In genomic region chr11:69322010-69322409, GRCm38 (mm10) we compare ENCODE assay signal across 7 mouse cellular contexts. TPM values are rescaled to one million over a fixed set of nuclear protein-coding genes. Genes with fewer than 3 reads are reported as not detected.
A peak's percentile ranks its signal among the peaks of the same experiment; 100 is the strongest.
DNase-seq lines count a peak whose midpoint lies in the region; ATAC-seq lines count a peak whose summit lies in the region.

No protein-coding gene starts in this region.

- no peak for ATAC-seq in lung, embryonic 15.5 days (ENCODE audit: borderline replicate concordance, extremely low read depth, low FRiP score, low TSS enrichment)
- no peak for ATAC-seq in forebrain, embryonic 14.5 days
- ATAC-seq in limb, embryonic 13.5 days (ENCODE audit: low FRiP score, low read depth), result no peak
- ATAC-seq in stomach, embryonic 14.5 days (ENCODE audit: insufficient number of reproducible peaks, insufficient read depth, low FRiP score, low read depth), result no peak

- peak overlapping the region; percentile 87 for H3K4me2 ChIP-seq in lung, embryonic 15.5 days
- H3K4me2 ChIP-seq in forebrain, embryonic 14.5 days (ENCODE audit: low read length), result peak overlapping the region; percentile 68
- H3K4me2 ChIP-seq in limb, embryonic 13.5 days (replicated peaks), result peak overlapping the region; percentile 83
- peak overlapping the region; percentile 70 for H3K4me2 ChIP-seq in stomach, embryonic 14.5 days (replicated peaks; ENCODE audit: low read depth, low read length)

- 65% methylated on average over 6 of the region's 6 CpGs for WGBS in lung, embryonic 15.5 days
- 42% methylated on average over 6 of the region's 6 CpGs for WGBS in forebrain, embryonic 14.5 days
- WGBS in limb, embryonic 13.5 days, result 59% methylated on average over 6 of the region's 6 CpGs
- WGBS in stomach, embryonic 14.5 days, result 67% methylated on average over 6 of the region's 6 CpGs

- peaks cover 27% of the 10 kb centered on the region for H3K36me3 ChIP-seq in lung, embryonic 15.5 days
- H3K36me3 ChIP-seq in forebrain, embryonic 14.5 days (ENCODE audit: control insufficient read depth, insufficient read depth, low read length), result peaks cover 35% of the 10 kb centered on the region
- H3K36me3 ChIP-seq in limb, embryonic 13.5 days, result peaks cover 37% of the 10 kb centered on the region
- H3K36me3 ChIP-seq in stomach, embryonic 14.5 days (ENCODE audit: control insufficient read depth, insufficient read depth, low read length), result peaks cover 24% of the 10 kb centered on the region

- H3K4me1 ChIP-seq in lung, embryonic 15.5 days, result peaks cover 41% of the 10 kb centered on the region
- H3K4me1 ChIP-seq in forebrain, embryonic 14.5 days (ENCODE audit: control insufficient read depth, insufficient read depth, low read length), result peaks cover 31% of the 10 kb centered on the region
- peaks cover 40% of the 10 kb centered on the region for H3K4me1 ChIP-seq in limb, embryonic 13.5 days
- peaks cover 23% of the 10 kb centered on the region for H3K4me1 ChIP-seq in stomach, embryonic 14.5 days (ENCODE audit: control insufficient read depth, insufficient read depth, low read length)

- H3K4me3 ChIP-seq in lung, embryonic 15.5 days, result peak overlapping the region; percentile 62
- peak overlapping the region; percentile 55 for H3K4me3 ChIP-seq in forebrain, embryonic 14.5 days (ENCODE audit: low read depth, low read length)
- peak overlapping the region; percentile 60; the same call in 1 of the 2 replicates for H3K4me3 ChIP-seq in limb, embryonic 13.5 days
- H3K4me3 ChIP-seq in stomach, embryonic 14.5 days (ENCODE audit: low read depth, low read length), result peak overlapping the region; percentile 67

- no peak overlapping the region for H3K27ac ChIP-seq in lung, embryonic 15.5 days
- no peak overlapping the region for H3K27ac ChIP-seq in forebrain, embryonic 14.5 days (ENCODE audit: low read depth, low read length)
- H3K27ac ChIP-seq in limb, embryonic 13.5 days, result no peak overlapping the region
- H3K27ac ChIP-seq in stomach, embryonic 14.5 days (ENCODE audit: low read length), result no peak overlapping the region

- H3K9ac ChIP-seq in lung, embryonic 15.5 days, result peak overlapping the region; percentile 86
- H3K9ac ChIP-seq in forebrain, embryonic 14.5 days (ENCODE audit: low read length), result peak overlapping the region; percentile 73
- H3K9ac ChIP-seq in limb, embryonic 13.5 days, result peak overlapping the region; percentile 84
- H3K9ac ChIP-seq in stomach, embryonic 14.5 days (replicated peaks; ENCODE audit: low read depth, low read length), result no peak overlapping the region

- H3K27me3 ChIP-seq in lung, embryonic 15.5 days, result peaks cover 6% of the 10 kb centered on the region
- H3K27me3 ChIP-seq in forebrain, embryonic 14.5 days (replicated peaks; ENCODE audit: control insufficient read depth, insufficient read depth, low read length), result no peaks in the 10 kb centered on the region
- H3K27me3 ChIP-seq in limb, embryonic 13.5 days, result peaks cover 7% of the 10 kb centered on the region
- peaks cover 3% of the 10 kb centered on the region; the same call in 1 of the 2 replicates for H3K27me3 ChIP-seq in stomach, embryonic 14.5 days (ENCODE audit: control insufficient read depth, insufficient read depth, low read length)

- no peaks in the 10 kb centered on the region for H3K9me3 ChIP-seq in lung, embryonic 15.5 days
- no peaks in the 10 kb centered on the region for H3K9me3 ChIP-seq in forebrain, embryonic 14.5 days (replicated peaks; ENCODE audit: control insufficient read depth, low read length)
- H3K9me3 ChIP-seq in limb, embryonic 13.5 days, result no peaks in the 10 kb centered on the region
- H3K9me3 ChIP-seq in stomach, embryonic 14.5 days (ENCODE audit: control insufficient read depth, low read depth, low read length), result no peaks in the 10 kb centered on the region

- no peak for DNase-seq in lung, postnatal 4 days
- peak; percentile 45 for DNase-seq in forebrain, embryonic 14.5 days (ENCODE audit: low spot score)
- DNase-seq in lung, postnatal 14 days, result no peak
- DNase-seq in thymus, postnatal 10 days (ENCODE audit: low spot score in 2 of 2), result no peak

RNA-seq across cellular contexts. Expression of gene Cntrob, which starts 1.6 kb away (rescaled TPM):
- polyA plus RNA-seq in lung, embryonic 15.5 days (2015; fragmentation: Nextera tagmentation; extraction: Ambion mirVana), result 24.3 and 24.6 TPM in 2 replicates
- polyA plus RNA-seq in forebrain, embryonic 14.5 days (2014; fragmentation: Nextera tagmentation; extraction: Ambion mirVana), result 13.9 and 18.9 TPM in 2 replicates
- 25.3 and 26.4 TPM in 2 replicates for polyA plus RNA-seq in limb, embryonic 13.5 days (2015; fragmentation: Nextera tagmentation; extraction: Ambion mirVana)
- 13.9 and 16.4 TPM in 2 replicates for polyA plus RNA-seq in stomach, embryonic 14.5 days (2014; fragmentation: Nextera tagmentation; extraction: Ambion mirVana)

RNA-seq across cellular contexts. Expression of gene Trappc1, which starts 1.8 kb away (rescaled TPM):
- 150 and 157 TPM in 2 replicates for polyA plus RNA-seq in lung, embryonic 15.5 days (2015; fragmentation: Nextera tagmentation; extraction: Ambion mirVana)
- polyA plus RNA-seq in forebrain, embryonic 14.5 days (2014; fragmentation: Nextera tagmentation; extraction: Ambion mirVana), result 188 and 243 TPM in 2 replicates
- polyA plus RNA-seq in limb, embryonic 13.5 days (2015; fragmentation: Nextera tagmentation; extraction: Ambion mirVana), result 153 and 162 TPM in 2 replicates
- 141 and 147 TPM in 2 replicates for polyA plus RNA-seq in stomach, embryonic 14.5 days (2014; fragmentation: Nextera tagmentation; extraction: Ambion mirVana)

RNA-seq across cellular contexts. Expression of gene Kcnab3, which starts 4.0 kb away (rescaled TPM):
- polyA plus RNA-seq in lung, embryonic 15.5 days (2015; fragmentation: Nextera tagmentation; extraction: Ambion mirVana), result 0.74 and 1.1 TPM in 2 replicates
- 3.3 and 3.9 TPM in 2 replicates for polyA plus RNA-seq in forebrain, embryonic 14.5 days (2014; fragmentation: Nextera tagmentation; extraction: Ambion mirVana)
- polyA plus RNA-seq in limb, embryonic 13.5 days (2015; fragmentation: Nextera tagmentation; extraction: Ambion mirVana), result 2.4 and 2.8 TPM in 2 replicates
- polyA plus RNA-seq in stomach, embryonic 14.5 days (2014; fragmentation: Nextera tagmentation; extraction: Ambion mirVana), result 1.7 TPM in 2 replicates

RNA-seq across cellular contexts. Expression of gene Rnf227, which starts 18.3 kb away (rescaled TPM):
- polyA plus RNA-seq in lung, embryonic 15.5 days (2015; fragmentation: Nextera tagmentation; extraction: Ambion mirVana), result 12.0 and 14.8 TPM in 2 replicates
- polyA plus RNA-seq in forebrain, embryonic 14.5 days (2014; fragmentation: Nextera tagmentation; extraction: Ambion mirVana), result 126 and 146 TPM in 2 replicates
- polyA plus RNA-seq in limb, embryonic 13.5 days (2015; fragmentation: Nextera tagmentation; extraction: Ambion mirVana), result 24.6 and 24.9 TPM in 2 replicates
- 15.3 and 16.3 TPM in 2 replicates for polyA plus RNA-seq in stomach, embryonic 14.5 days (2014; fragmentation: Nextera tagmentation; extraction: Ambion mirVana)

RNA-seq across cellular contexts. Expression of gene Chd3, which starts 47.2 kb away (rescaled TPM):
- polyA plus RNA-seq in lung, embryonic 15.5 days (2015; fragmentation: Nextera tagmentation; extraction: Ambion mirVana), result 56.7 and 59.4 TPM in 2 replicates
- 70.3 and 77.3 TPM in 2 replicates for polyA plus RNA-seq in forebrain, embryonic 14.5 days (2014; fragmentation: Nextera tagmentation; extraction: Ambion mirVana)
- polyA plus RNA-seq in limb, embryonic 13.5 days (2015; fragmentation: Nextera tagmentation; extraction: Ambion mirVana), result 117 and 119 TPM in 2 replicates
- polyA plus RNA-seq in stomach, embryonic 14.5 days (2014; fragmentation: Nextera tagmentation; extraction: Ambion mirVana), result 85.3 and 87.4 TPM in 2 replicates
